Mouse (Mus musculus) urinary bladder, adult 2 months (tissue): ENCODE results near the gene Spert. TPM values are rescaled to one million over a fixed set of nuclear protein-coding genes. Genes with fewer than 3 reads are reported as not detected.

ENCODE experiments used
- polyA plus RNA-seq: library from polyadenylated mRNA; depleted of rRNA; stranded (reverse); fragments of >200 nt; gene quantifications from 2 replicates; pipeline ENCODE4 v1.2.3, GENCODE M21; 2012; rRNA removed

The Spert gene
- polyA plus RNA-seq, 1 experiment, result not detected

Other genes with a start within 250 kb of the Spert start
- 0.01 and 0.03 TPM in 2 replicates for gene Siah3, start 137.1 kb downstream of the Spert start, polyA plus RNA-seq
- gene Erich6b, start 49.1 kb upstream of the Spert start, polyA plus RNA-seq, result not detected in 2 replicates
- gene Cog3, start 161.4 kb upstream of the Spert start, polyA plus RNA-seq, result 22.4 and 25.1 TPM in 2 replicates
- gene Slc25a30, start 193.9 kb upstream of the Spert start, polyA plus RNA-seq, result 7.6 and 8.1 TPM in 2 replicates